Mouse (Mus musculus) MN1 (cell line): Measurements from ENCODE around the gene Marc2.

Experiments used
- DNase-seq: peaks from one replicate; pipeline ENCODE4 v3.0.0-alpha.2; 2016; ENCODE audit warnings: low spot score

Marc2 gene

DNA sequence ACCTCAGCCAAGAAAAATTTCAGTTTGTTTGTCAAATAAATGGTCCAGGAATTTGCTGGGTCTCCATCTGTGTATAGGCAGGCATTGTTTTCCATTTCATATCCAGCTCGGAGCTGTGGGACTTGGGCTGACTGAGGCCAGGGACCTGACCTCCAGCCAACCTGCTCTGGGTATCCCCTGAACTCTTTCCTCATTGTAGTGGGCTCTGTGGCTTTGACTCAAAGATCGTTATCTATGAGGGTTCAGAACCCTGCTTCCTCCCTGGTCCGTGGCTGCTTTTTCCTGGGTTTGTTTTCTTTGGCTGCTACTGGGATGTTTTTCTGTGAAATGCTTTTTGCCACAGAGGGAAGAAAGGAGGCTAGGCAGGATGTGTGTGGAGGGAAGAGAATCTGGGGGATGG lies 7.7 kb upstream of the Marc2 start:
- DNase-seq: no peak

DNA sequence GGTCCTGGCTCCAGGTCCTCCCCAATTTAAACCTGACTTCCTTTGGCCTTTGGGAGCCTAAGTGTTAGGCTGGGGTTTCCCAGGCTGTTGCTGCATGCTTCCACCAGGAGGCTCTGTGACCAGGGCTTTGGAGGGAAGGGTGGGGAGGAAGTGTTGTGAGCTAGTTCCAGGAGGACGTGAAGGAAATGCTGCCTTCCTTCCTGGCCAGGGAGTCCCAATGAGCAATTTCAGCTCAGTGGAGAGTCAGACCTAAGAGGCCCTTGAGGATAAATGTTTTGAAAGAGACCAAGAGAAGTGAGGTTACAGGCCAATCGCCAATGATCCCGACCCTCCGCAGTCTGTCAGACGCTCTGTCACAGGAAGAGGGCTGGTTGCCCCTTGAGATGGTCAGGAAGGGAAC lies 7.1 kb upstream of the Marc2 start:
- DNase-seq: peak; percentile 64

DNA sequence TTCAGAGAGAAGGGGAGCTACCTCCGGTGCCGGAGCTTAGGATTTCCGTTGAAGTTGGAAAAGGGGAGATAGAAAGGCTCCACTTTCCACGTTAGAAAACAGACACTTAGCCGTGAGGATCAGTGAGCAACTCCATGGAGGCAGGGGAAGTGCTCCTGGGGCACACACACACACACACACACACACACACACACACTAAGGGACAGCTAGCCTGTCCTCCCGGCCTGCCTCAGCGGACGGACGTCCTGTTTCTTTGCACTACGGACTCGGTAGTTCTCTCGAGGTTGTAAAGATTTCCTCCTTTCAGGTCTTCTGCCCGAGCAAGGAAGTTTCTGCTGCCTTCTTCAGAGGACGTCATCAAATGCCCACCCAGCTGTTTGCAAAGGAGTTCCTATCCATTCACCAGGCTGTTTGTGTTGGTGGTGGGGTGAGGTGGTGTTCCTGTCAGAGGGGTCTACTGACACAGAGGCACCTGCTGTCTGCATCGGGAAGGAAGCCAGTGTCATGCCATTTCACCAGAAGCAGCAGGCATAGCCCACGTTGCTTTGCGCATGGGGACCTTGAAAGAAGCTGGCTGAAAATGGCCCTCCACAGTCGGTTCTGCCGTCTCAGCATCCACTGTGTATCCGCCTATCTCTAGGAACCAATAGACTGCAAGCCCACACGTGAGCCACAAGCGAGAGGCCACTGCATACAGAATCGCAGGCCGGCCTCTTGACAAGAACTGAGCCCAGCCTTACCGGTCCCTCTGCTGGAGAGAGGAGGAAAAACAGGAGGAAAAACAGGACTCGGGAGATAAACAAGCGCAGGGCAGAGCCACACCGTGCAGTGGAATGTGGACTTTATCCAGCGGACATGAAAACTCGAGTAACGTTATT lies 5.7 kb upstream of the Marc2 start:
- DNase-seq: peak; percentile 88

DNA sequence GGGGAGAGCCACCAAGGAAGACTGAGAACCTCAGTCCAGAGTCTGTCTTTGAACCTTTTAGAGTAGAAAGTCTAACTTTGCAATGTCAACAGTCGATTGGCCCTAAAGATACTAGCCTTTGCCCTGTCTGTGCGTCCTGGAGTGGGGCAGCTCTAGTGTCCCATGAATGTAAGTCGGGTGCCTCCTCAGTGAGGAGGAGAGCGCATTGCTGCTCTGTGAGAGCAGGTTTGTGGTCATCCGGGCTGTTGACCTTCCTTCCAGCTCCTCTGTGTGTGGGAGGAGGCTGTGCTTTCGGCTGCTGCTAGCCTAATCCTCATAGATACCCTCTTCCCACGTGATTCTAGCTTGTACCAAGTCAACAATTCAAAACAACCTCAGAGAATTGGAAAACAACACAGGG lies 4.9 kb upstream of the Marc2 start:
- DNase-seq: peak; percentile 24

DNA sequence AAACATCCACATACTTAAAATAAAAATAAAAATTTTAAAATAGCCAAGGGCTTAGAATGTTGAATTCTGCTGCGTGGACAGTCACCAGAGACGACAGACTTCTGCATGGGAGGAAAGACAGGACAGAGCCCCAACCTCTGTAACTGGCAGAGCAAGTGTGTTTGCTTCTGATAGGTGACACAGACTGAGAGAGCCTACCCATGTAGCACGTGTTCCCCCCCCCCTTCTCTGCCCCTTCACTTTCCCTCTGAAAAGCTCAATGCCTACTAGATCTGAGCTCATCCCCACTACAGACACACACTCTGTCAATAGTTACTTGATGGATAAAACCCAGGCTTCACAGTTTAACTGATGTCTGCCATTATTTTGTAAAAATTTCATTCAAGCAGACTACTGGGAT lies 722 bp upstream of the Marc2 start:
- DNase-seq: no peak

DNA sequence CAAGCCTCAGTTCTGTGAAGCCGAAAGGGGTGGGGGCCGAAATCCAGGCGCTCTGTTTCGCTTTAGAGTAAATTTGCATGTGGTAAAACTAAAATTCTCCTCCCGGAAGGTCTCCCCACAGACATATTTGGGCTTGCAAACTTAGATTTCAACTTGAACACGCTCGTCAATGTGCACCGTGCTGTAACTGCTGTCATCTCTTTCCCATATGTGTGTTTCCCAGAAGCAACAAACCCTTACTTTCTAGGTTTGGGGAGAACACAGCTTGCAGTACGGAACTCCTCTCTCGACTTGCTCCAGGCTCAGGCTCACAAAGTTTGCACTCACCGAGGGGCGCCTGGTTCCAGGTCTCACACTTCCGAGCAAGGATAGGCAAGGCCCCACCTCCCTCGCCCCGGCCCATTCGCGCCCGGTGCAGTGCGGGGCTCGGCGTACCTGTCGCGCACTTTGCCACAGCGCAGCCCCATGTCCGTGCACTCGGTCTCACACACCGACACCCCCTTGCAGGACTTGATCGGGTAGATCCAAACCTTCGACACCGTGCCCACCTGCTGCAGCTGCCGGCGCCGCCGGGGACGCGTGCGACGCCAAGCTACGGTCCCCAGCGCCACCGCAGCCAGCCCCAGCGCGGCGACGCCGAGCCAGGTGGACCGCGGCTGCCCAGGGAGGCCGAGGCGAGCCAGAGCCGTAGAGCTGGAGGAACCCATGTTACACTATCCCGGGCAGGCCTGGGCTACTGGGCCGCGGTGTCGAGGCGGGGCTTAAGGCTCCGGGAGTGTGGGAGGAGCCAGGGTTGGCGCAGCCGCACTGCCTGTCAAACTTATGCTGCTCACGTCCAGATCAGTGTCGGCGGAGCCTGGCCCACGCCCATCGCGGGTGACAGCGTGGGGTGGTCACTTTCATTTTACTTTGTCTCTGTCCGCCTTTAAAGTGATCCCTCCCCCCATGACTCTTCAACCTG lies 860 bp downstream of the Marc2 start:
- DNase-seq: peak; percentile 90

DNA sequence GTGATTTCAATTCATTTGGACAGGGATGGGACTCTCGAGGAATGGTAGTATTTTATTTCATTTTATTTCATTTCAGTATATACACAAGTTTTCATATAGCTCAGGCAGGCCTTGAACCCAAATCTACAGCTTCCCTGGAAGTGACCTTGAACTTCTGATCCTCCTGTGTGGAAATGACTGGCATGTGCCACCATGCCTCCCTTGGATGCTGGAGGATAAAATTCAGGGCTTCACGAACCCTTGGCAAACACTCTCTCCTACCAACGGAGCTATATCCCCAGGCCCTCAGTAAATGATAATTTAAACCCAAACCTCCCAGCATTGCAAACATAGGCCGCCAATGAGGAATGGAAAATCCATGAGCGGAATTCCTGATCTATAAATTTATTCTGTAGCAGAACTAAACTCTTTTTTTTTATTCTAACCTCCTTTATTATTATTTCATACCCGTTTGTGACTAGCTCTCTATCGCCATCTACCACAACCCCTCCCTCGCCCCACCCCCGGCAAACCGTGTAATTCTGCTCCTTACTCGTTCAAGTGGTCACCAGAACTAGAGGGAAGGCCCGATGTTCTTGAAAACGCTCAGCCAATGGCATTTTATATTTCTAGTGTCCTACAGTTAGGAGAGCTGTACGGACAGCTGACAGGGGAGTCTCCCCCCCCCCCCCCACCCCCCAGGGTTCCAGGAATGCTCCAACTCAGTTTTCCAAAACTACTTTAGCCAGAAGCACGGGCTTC lies 1.8 kb downstream of the Marc2 start:
- DNase-seq: peak; percentile 32

DNA sequence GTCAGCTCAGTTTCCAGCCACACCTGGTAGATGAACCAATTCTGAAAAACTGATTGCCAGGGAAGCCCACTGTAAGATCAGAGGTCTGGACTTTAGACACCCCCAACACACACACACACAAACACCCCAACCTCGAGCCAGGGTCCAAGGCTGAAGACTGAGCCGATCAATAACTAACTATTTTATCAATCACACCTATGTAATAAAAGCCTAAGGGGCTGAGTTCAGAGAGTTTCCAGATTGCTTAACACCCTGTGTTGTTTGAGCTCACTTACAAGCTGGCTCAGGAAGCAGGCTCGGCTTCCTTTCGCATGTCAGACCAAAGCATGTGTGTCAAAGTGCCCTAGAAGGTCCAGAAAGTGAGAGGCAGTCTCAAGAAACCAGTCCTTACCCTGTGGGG lies 8.6 kb downstream of the Marc2 start:
- DNase-seq: no peak

DNA sequence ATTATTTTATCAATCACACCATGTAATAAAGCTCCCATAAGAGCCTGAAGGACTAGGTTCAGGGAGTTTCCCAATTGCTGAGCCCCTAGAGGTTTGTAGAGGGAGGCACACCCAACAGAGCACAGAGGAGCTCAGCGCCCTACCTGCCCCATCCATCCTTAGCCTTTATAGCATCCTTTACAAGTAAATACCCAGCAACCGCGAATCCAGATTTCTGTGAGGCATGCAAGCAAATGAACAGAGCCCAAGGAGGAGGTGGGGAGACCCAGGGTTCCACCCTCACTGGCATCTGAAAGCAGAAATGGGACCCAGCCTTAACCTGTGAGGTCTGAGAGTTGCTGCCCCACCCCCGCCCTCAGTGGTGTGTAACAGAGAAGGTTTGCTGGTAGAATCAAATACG lies 9.9 kb downstream of the Marc2 start:
- DNase-seq: no peak

DNA sequence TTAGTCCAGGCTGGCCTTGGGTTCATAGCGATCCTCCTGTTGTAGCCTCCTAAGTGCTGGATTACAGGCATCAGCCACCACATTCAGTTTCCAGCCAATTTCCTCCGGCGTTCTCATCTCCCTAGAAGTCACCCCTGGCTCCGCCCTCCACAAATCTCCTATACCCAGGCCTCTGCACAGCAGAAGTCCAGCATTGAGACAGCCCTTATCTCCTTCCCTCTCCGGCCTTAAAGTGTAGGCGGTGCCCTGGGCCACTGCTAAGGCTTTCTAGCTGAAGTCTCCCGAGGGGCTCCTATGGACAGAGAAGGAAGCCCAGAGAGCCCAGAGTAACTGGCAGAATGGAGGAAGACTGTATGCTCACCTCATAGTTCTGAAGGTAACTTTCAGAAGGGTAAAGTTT lies 12.8 kb downstream of the Marc2 start:
- no peak for DNase-seq

DNA sequence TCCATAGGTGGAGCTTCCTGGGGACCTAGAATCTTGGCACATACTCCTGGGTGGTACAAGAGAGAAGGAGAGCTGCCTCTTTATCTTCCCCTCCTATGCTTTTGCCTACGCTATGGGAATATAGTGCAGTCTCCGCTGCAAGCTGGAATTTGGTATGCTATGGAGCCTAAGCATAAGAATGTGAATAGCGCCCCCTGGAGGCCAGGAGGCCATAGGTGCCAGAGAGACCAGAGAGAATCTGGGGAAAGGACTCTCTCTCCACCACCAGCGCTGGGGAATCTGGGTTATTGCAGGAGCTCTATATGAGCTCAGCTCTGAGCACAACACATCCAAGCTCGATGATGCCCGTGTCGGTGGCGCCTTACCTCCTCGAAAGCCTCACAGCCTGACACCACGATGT lies 14.0 kb downstream of the Marc2 start:
- DNase-seq: no peak

DNA sequence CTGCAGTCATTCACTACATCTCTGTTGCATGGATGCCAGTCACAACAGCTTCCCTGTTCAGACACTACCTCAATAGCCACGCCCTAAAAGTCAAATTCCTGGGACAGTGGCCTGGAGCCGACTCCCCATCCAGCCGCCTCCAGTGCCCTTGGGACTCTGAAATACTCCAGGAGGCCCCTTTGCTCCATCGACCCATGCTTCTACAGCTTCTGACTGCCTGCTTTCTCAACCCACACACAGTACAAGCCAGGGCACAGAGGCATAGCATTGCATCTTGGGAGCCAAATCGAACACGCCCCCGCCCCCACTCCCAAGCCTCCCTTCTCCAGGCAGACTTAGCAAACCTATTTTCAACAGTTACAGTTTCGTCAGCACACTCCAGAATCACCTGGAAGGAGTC lies 16.4 kb downstream of the Marc2 start:
- DNase-seq: no peak

DNA sequence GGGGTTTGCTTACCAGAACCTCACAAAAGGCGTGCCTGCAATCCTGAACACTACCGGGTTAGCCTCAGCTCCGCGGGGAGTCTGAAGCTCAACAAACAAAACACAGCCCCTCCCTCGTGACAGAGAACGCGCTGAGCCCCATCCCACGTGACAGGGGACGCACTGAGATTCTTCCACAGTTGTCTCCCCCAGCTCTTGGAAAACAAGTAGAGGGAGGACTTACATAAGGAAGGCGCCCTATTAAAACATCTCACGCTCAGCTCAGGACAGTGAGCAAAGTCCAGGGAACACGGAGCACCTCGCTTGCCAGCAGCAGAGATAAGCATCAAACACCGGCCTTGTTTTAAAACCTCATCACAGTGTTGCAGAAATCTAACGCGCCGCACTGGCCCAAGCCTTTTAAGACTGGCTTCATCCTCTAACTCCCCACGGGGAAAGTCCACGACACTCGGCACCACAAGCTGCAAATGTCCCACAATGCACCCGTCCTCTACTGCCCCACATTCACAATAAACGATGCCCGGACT lies 19.0 kb downstream of the Marc2 start:
- DNase-seq: no peak

DNA sequence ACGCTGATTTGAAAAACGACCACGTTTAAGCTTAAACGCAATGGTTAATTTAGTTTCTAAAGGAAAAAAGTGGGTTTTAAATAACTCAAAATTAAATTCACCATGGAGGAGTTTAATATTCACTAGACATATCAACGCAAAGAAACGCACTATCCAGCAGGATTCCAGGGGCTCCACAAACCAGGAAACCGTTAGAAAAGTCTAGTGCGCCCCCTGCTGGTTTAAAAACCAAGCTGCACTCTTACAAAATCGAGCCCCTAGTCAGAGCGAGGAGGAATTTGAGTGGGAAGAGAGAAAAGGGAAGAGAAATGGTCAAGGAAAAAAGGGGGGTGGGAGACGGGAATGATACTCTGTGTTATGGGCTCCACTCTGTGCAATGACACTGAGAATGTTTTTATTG lies 21.2 kb downstream of the Marc2 start:
- peak; percentile 27 for DNase-seq

DNA sequence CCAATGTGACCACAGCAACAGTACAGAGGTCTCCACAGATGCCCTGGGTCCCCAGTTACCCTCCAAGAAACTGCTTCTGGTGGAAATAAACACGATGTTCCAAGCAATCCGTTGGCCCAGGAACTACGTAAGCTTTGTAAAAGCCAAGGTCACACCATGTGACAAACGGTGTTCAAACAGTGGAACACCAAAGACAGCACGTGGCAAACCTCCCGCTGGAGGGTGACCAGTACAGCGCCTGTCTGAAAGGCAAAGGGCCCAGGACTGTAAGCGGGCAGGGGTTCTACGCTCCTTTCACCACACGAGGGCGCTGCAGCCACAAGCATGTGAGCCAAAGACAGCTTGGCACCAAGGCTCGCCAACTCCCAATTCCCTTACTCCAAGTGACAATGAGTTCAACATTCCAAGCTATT lies 21.8 kb downstream of the Marc2 start:
- peak; percentile 71 for DNase-seq

DNA sequence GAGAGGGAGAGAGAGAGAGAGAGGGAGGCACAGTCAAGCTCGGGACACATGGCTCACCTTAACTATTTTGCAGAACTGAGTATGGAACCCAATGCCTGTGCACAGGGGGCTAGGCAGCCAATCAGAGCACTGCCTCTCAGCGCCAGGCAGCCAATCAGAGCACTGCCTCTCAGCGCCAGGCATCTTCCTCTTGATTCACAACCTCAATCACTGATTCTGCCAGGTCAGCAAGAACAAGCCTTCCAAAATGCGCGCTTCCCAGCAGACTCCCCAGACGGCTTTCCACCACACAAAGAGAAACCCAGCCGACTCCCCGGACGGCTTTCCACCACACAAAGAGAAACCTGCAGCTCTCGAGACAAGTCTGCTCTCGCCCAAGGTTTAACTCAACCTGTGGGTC lies 23.6 kb downstream of the Marc2 start:
- no peak for DNase-seq

DNA sequence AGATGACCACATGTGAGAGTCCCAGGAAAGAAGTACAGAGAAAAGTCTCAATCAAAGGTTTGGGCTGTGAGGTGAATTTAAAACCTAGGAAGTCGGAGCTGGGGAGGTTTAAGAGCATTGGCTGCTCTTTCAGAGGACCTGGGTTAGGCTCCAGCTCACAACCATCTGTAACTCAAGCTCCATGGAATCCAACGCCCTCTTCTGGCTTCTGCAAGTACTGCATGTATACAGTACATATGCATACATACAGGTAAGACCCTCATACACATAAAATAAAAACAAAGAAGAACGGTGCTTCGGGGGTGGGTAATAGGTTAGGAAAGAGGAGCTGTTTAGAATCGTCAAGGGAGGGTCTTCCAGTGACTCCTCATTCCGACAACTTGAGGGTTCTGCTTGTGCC lies 28.5 kb downstream of the Marc2 start:
- DNase-seq: no peak

DNA sequence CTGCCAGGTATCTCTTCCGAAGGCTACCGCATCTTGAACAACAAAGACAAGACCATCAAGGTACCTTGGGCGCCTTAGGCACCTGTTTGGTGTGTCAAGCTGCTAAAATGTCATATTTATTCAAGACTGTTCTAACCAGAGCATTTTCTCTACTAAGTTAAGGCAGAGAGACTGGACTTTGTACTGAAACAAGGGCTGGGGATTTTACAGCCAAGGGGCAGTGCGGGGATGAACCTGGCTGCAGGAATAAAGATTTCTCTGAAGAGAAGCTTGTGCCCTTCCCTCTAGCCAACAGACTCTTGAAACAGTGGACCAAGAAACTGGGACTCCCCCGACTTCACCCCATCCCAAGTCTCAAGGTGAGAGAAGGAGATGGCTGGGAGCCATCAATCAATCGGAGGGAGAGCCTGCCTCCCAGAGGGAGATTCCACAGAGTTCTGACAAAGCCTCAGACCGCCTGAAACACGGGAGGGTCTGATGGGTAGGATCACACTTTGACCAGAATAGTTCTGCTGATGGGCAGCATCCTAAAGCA lies 34.5 kb downstream of the Marc2 start:
- DNase-seq: no peak

DNA sequence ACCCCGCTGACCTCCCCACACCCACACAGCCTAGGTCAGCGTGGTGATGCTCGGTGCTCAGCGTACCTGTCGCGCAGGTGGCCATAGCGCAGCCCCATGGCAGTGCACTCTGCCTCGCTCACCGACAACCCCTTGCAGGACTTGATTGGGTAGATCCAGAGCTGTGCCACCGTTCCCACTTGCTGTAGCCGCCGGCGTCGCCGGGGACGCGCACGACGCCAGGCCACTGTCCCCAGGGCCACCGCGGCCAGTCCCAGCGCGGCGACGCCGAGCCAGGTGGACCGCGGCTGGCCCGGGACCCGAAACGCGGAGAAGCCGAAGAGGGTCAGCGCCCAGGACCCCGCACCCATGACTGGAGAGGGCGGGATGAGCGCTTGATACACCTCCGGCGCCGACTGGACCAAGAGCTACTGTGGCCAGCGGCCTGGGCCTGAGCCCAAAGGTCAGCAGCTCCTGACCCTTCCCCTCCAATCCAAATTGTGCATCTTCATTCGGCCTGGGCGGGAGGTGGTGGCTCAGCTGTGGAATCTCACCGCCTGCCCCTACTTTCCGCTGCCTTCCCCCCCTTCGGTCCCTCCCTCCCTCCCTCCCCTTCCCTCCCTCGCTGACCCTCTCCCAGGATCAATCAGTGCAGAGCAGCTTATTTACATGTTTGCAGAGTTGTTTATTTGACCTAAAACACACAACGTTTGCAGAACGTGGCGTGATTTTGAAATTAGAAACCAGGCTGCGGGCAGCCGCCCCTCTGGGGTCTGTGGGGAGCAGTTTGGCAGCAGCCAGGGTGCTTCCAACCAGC lies 35.3 kb downstream of the Marc2 start, which contains the start of gene Marc1:
TSS of gene Marc1 (minus strand) at position 534 of the 796 bp plus-strand sequence.
- DNase-seq: no peak

DNA sequence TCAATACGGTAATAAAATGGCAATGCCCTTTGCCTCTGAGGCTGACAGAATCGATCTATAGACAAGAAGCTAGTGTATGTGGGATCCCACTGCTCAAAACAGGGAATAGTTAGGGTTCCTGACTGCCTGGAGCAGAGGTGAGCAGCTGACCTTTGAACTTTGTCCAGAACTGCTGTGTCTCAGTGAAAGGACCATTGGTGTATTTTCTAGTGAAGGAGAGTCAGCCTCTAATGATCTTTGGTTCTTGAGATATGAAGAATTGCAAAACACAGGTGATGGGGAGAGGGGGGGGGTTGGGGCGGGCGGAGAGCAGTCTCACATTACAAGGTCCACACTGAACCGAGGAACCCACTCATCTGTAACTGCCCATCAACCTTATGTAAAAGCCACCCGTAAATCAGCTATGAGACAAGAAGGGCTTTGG lies 36.7 kb downstream of the Marc2 start:
- DNase-seq: no peak
